In the genomic region with DNA sequence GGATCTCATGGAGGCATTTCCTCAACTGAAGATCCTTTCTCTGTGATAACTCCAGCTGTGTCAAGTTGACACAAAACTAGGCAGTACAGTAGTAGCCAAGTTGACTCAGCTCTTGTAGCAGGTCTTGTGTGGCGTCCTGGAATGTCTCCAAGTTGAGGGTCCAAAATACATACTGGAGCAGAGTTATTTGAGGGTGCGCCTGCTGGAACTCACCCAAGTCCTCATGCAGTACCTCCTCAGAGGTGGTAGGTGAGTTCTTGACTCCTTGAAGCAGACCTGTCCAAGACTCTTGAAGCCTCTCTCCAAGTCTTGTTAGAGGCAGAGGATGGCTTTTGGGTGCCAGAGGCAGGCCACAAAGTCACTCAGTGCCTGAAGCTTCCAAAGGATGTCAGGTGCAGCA, we compare ENCODE assay signal across 21 mouse cellular contexts. TPM values are rescaled to one million over a fixed set of nuclear protein-coding genes. Genes with fewer than 3 reads are reported as not detected.
DNase-seq lines count a peak whose midpoint lies in the region; ATAC-seq lines count a peak whose summit lies in the region.
"Had no signal": no experiment of that assay in that cellular context is flagged by ENCODE, and none has a peak within 500 bp of the region (broad histone marks: within the 10 kb centered on the region; RNA-seq: fewer than 3 reads in every experiment).

No protein-coding gene starts in this region.

- H3K36me3 ChIP-seq in kidney, embryonic 14.5 days (ENCODE audit: control insufficient read depth, insufficient read depth, low read length) = no peaks in the 10 kb centered on the region
- H3K36me3 ChIP-seq in lung, embryonic 16.5 days (ENCODE audit: control insufficient read depth, insufficient read depth, low read length) = no peaks in the 10 kb centered on the region
- H3K36me3 ChIP-seq: embryonic facial prominence, embryonic 13.5 days had no signal

- no peak overlapping the region for H3K4me2 ChIP-seq in kidney, embryonic 14.5 days (replicated peaks; ENCODE audit: low read depth, low read length)
- H3K4me2 ChIP-seq in lung, embryonic 16.5 days (ENCODE audit: low read depth, low read length) = no peak overlapping the region
- H3K4me2 ChIP-seq: embryonic facial prominence, embryonic 13.5 days; forebrain, embryonic 13.5 days; hindbrain, embryonic 14.5 days; liver, embryonic 11.5 days had no signal

- WGBS in kidney, embryonic 14.5 days = 87% methylated on average over 2 of the region's 2 CpGs
- WGBS in lung, embryonic 16.5 days = 52% methylated on average over 2 of the region's 2 CpGs

- peak; percentile 13 for DNase-seq in kidney, postnatal 10 days
- peak; percentile 25 for DNase-seq in induced T-regulatory cell, adult 2 months (ENCODE audit: low read depth)
- peak; percentile 36 to 68 for DNase-seq in lung, postnatal 4 days
- DNase-seq in frontal cortex, postnatal 25 days (ENCODE audit: low spot score in 2 of 2) = no peak
- no peak for DNase-seq in adrenal gland, adult 2 months
- DNase-seq: adrenal gland, postnatal 10 days; cerebellum, adult 2 months; cerebellum, postnatal 25 days; heart, postnatal 4 days; liver, postnatal 0 days; midbrain, embryonic 14.5 days; right cerebral cortex, postnatal 25 days; thymus, postnatal 14 days had no signal

- no peak overlapping the region for H3K27ac ChIP-seq in kidney, embryonic 14.5 days (ENCODE audit: low read depth, low read length)
- H3K27ac ChIP-seq in lung, embryonic 16.5 days (ENCODE audit: low read length) = no peak overlapping the region
- H3K27ac ChIP-seq: embryonic facial prominence, embryonic 13.5 days; forebrain, embryonic 13.5 days; hindbrain, embryonic 14.5 days; layer of hippocampus, adult 2 months had no signal

- no peak overlapping the region for H3K9ac ChIP-seq in kidney, embryonic 14.5 days (ENCODE audit: low read depth, low read length)
- no peak overlapping the region for H3K9ac ChIP-seq in lung, embryonic 16.5 days (ENCODE audit: low read length)
- H3K9ac ChIP-seq: embryonic facial prominence, embryonic 13.5 days; forebrain, embryonic 13.5 days; hindbrain, embryonic 14.5 days; liver, postnatal 0 days had no signal

- H3K4me1 ChIP-seq in kidney, embryonic 14.5 days (ENCODE audit: control insufficient read depth, insufficient read depth, low read length) = no peaks in the 10 kb centered on the region
- no peaks in the 10 kb centered on the region for H3K4me1 ChIP-seq in lung, embryonic 16.5 days (replicated peaks; ENCODE audit: control insufficient read depth, insufficient read depth, low read length)
- H3K4me1 ChIP-seq: embryonic facial prominence, embryonic 13.5 days; forebrain, embryonic 13.5 days had no signal

- no peaks in the 10 kb centered on the region for H3K27me3 ChIP-seq in kidney, embryonic 14.5 days (ENCODE audit: control insufficient read depth, insufficient read depth, low read length)
- H3K27me3 ChIP-seq in lung, embryonic 16.5 days (ENCODE audit: control insufficient read depth, insufficient read depth, low read depth, low read length) = no peaks in the 10 kb centered on the region
- H3K27me3 ChIP-seq: embryonic facial prominence, embryonic 13.5 days; forebrain, embryonic 13.5 days had no signal

- no peak overlapping the region for H3K4me3 ChIP-seq in kidney, embryonic 14.5 days (ENCODE audit: low read length)
- H3K4me3 ChIP-seq in lung, embryonic 16.5 days (ENCODE audit: low read length) = no peak overlapping the region
- H3K4me3 ChIP-seq: embryonic facial prominence, embryonic 13.5 days; erythroblast, embryonic 14.5 days; forebrain, embryonic 13.5 days; layer of hippocampus, adult 2 months had no signal

- H3K9me3 ChIP-seq in kidney, embryonic 14.5 days (ENCODE audit: control insufficient read depth, low read length) = no peaks in the 10 kb centered on the region
- H3K9me3 ChIP-seq in lung, embryonic 16.5 days (ENCODE audit: control insufficient read depth, low read length) = no peaks in the 10 kb centered on the region
- H3K9me3 ChIP-seq: embryonic facial prominence, embryonic 13.5 days; forebrain, embryonic 13.5 days had no signal

- no peak for ATAC-seq in kidney, embryonic 14.5 days (ENCODE audit: low FRiP score, low TSS enrichment)
- ATAC-seq in lung, embryonic 16.5 days (ENCODE audit: low read depth) = peak; percentile 93
- ATAC-seq: forebrain, embryonic 13.5 days; liver, postnatal 0 days had no signal

RNA-seq across cellular contexts. Expression of a gene that starts 48.2 kb away (rescaled TPM):
- 25.8 and 34.2 TPM in 2 replicates for polyA plus RNA-seq in kidney, embryonic 14.5 days (2014; fragmentation: Nextera tagmentation; extraction: Ambion mirVana)
- polyA plus RNA-seq in lung, embryonic 16.5 days (2015; fragmentation: Nextera tagmentation; extraction: Ambion mirVana) = 9.8 and 10.0 TPM in 2 replicates
- 10 to 100 TPM; 31.5 to 33.7 TPM for total RNA-seq in adrenal gland, adult 2 months (2021)
- 12.7 and 14.7 TPM in 2 replicates for polyA plus RNA-seq in adrenal gland, adult 2 months (2012; rRNA removed)

Comparison
In these comparisons a context has a peak if more than half of its experiments do, and no peak if none do; other contexts are left out.
1. DNase-seq: peak in kidney, postnatal 10 days (single experiment), induced T-regulatory cell, adult 2 months (single experiment) and lung, postnatal 4 days (2 of 2); none in frontal cortex, postnatal 25 days (0 of 2) and adrenal gland, adult 2 months (single experiment).